Mouse (Mus musculus): ENCODE data around the gene Mfsd2b. TPM values are rescaled to one million over a fixed set of nuclear protein-coding genes. Genes with fewer than 3 reads are reported as not detected.
"Not testable (repeated sequence)": the region's sequence is repeated elsewhere in the genome, so short reads cannot be mapped to it uniquely, and the experiment has no call there.

The Mfsd2b gene
- 1.3 and 1.7 TPM in 2 replicates for polyA plus RNA-seq (2015; fragmentation: Nextera tagmentation; extraction: Ambion mirVana)

- Histone ChIP-seq H3K4me2 (ENCODE audit: low read depth, low read length) (peak within 1 kb of the TSS; percentile 84), H3K4me1 (ENCODE audit: control insufficient read depth, insufficient read depth, low read length) (peaks cover 16% of the 10 kb centered on the region), H3K27me3 (replicated peaks; ENCODE audit: control insufficient read depth, insufficient read depth, low read length) (no peaks in the 10 kb centered on the region), H3K4me3 (ENCODE audit: low read length) (peak within 1 kb of the TSS; percentile 34), H3K36me3 (ENCODE audit: control insufficient read depth, insufficient read depth, low read length) (0 out of 2 replicates have a peak, but pooled peaks cover 3% of the 10 kb centered on the region), H3K9ac (ENCODE audit: low read depth, low read length) (peak within 1 kb of the TSS; percentile 62), H3K9me3 (ENCODE audit: control insufficient read depth, low read length) (no peaks in the 10 kb centered on the region), H3K27ac (ENCODE audit: low read length) (no peak within 1 kb of the TSS)
- 3% methylated on average over 24 of the region's 24 CpGs for WGBS
- ATAC-seq = peak; percentile 94
These were observed at the start of gene Mfsd2b for GRCm38 (mm10) chr12:4874161-4874927. TSS of gene Mfsd2b (minus strand) at chr12:4874359.

- Histone ChIP-seq H3K9me3 (ENCODE audit: control insufficient read depth, low read length) (no peaks in the 10 kb centered on the region), H3K27ac (ENCODE audit: low read length) (peak overlapping the region; percentile 98), H3K4me1 (ENCODE audit: control insufficient read depth, insufficient read depth, low read length) (peaks cover 10% of the 10 kb centered on the region), H3K9ac (ENCODE audit: low read depth, low read length) (peak overlapping the region; percentile 100), H3K4me2 (ENCODE audit: low read depth, low read length) (peak overlapping the region; percentile 48), H3K27me3 (replicated peaks; ENCODE audit: control insufficient read depth, insufficient read depth, low read length) (no peaks in the 10 kb centered on the region), H3K4me3 (ENCODE audit: low read length) (peak overlapping the region; percentile 98), H3K36me3 (ENCODE audit: control insufficient read depth, insufficient read depth, low read length) (no peaks in the 10 kb centered on the region)
- 1% methylated on average over 39 of the region's 48 CpGs for whole genome bisulfite sequencing
- ATAC-seq = peak; percentile 55
These were observed 43.8 kb upstream of the Mfsd2b start for GRCm38 (mm10) chr12:4917805-4918591.

DNA sequence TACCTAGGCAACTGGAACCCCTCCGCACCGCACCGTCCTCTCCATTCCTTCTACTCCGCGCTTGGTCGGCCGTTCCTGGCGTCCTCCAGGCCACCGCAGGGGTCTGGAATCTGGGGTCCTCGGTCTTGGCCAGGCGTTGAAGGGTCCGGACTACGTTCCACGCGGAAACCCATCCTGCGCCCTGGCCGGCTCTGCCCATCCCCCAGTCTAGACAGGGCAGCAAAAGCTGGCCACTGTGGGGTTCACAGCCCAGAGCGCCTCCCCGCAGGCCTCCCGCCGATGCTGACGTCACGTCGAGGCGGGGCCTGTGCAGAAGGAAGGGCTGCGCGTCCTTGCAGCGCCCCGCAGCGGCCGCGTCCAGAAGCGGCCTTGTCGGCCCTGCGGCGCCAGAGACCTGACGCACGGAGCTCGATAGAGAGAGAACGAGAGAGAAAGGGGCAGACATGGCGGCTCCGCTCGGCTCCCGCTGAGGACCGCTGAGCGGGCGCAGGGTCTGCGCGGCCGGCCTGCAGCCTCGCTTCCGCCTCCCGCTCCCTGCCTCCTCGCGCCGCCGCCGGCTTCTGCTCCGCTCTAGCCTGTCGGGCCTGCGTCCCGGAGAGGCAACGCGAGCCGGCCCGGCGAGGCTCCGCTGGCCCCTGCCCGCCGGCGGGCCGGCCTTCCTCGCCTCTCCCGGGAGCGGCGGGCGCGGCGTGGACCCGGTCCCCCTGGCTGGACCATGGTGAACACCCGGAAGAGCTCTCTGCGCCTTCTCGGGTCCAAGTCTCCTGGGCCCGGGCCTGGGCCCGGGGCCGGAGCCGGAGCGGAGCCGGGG lies 43.0 kb upstream of the Mfsd2b start, which contains the start of gene Atad2b:
Gene Atad2b, plus strand, starts transcription at position 360 of the 811 bp plus-strand sequence.
- H3K4me1 ChIP-seq (ENCODE audit: control insufficient read depth, insufficient read depth, low read length) = peaks cover 10% of the 10 kb centered on the region
- H3K4me2 ChIP-seq (ENCODE audit: low read depth, low read length) = peak within 1 kb of the TSS; percentile 63
- peak within 1 kb of the TSS; percentile 100 for H3K9ac ChIP-seq (ENCODE audit: low read depth, low read length)
- no peaks in the 10 kb centered on the region for H3K27me3 ChIP-seq (replicated peaks; ENCODE audit: control insufficient read depth, insufficient read depth, low read length)
- under 1% methylated on average over 83 of the region's 89 CpGs for WGBS
- H3K9me3 ChIP-seq (ENCODE audit: control insufficient read depth, low read length) = no peaks in the 10 kb centered on the region
- H3K4me3 ChIP-seq (ENCODE audit: low read length) = peak within 1 kb of the TSS; percentile 98
- ATAC-seq = peak; percentile 98
- H3K36me3 ChIP-seq (ENCODE audit: control insufficient read depth, insufficient read depth, low read length) = no peaks in the 10 kb centered on the region
- H3K27ac ChIP-seq (ENCODE audit: low read length) = peak within 1 kb of the TSS; percentile 98

DNA sequence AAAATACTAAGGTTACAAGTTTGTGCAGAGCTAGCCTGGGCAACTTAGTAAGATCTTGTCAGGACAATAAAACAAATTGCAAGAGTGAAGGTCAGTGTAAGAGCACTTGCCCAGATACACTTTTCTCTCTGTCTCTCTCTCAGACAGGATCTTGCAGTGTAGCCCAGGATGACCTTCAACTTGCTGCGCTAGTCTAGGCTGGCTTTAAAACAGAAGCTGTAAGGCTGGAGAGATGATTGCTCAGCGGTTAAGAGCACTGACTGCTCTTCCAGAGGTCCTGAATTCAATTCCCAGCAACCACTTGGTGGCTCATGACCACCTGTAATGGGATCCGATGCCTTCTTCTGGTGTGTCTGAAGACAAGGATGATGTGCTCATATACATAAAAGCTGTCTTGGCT lies 40.8 kb upstream of the Mfsd2b start:
- Histone ChIP-seq H3K4me1 (ENCODE audit: control insufficient read depth, insufficient read depth, low read length) (peaks cover 10% of the 10 kb centered on the region), H3K9me3 (ENCODE audit: control insufficient read depth, low read length) (no peaks in the 10 kb centered on the region), H3K27me3 (replicated peaks; ENCODE audit: control insufficient read depth, insufficient read depth, low read length) (no peaks in the 10 kb centered on the region), H3K9ac (ENCODE audit: low read depth, low read length) (no peak overlapping the region), H3K4me2 (ENCODE audit: low read depth, low read length) (no peak overlapping the region), H3K36me3 (ENCODE audit: control insufficient read depth, insufficient read depth, low read length) (no peaks in the 10 kb centered on the region), H3K27ac (ENCODE audit: low read length) (no peak overlapping the region), H3K4me3 (ENCODE audit: low read length) (no peak overlapping the region)
- WGBS = 79% methylated on average over 3 of the region's 3 CpGs
- ATAC-seq = no peak

DNA sequence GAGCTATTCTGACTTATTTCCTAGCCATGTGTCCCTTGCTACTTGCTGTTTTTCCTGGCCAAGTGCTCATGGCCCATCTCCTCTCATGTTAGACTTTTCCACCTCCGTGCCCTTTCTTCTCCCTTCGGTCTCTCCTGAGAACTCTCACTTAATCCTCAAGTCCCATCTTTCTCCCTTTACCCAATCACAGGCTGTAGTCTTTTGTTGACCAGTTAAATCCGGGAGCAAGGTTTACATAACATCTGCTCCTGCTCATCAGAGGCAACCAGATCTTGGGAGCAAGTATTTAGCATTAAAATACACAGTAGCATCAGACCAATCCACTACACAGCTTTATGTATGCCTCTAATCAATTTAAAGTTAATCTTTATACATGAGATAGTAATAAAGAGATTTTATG lies 40.3 kb upstream of the Mfsd2b start:
- H3K9me3 ChIP-seq (ENCODE audit: control insufficient read depth, low read length) = no peaks in the 10 kb centered on the region
- no peak overlapping the region for H3K4me3 ChIP-seq (ENCODE audit: low read length)
- H3K27me3 ChIP-seq (replicated peaks; ENCODE audit: control insufficient read depth, insufficient read depth, low read length) = no peaks in the 10 kb centered on the region
- H3K36me3 ChIP-seq (ENCODE audit: control insufficient read depth, insufficient read depth, low read length) = no peaks in the 10 kb centered on the region
- H3K9ac ChIP-seq (ENCODE audit: low read depth, low read length) = no peak overlapping the region
- ATAC-seq = no peak
- H3K4me2 ChIP-seq (ENCODE audit: low read depth, low read length) = no peak overlapping the region
- WGBS = 50% methylated on average over 3 of the region's 3 CpGs
- H3K27ac ChIP-seq (ENCODE audit: low read length) = no peak overlapping the region
- H3K4me1 ChIP-seq (ENCODE audit: control insufficient read depth, insufficient read depth, low read length) = peaks cover 6% of the 10 kb centered on the region

DNA sequence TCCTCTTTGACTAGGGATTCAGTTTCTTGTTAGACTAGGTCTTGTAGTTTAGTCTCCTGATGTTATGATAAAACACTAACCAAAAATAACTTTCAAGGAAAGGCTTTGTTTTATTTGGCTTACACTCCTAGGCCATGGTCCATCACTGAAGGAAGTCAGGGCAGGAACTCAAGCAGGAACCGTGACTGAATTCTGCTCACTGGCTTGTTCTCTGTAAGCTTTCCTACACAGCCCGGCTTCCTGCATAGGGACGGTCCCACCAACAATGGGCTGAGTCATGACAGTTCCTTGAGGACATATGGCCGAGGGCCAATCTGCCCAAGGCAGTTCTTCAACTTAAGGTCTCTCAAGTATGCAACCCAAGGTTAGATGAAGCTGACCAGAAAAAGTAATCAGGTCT lies 37.6 kb upstream of the Mfsd2b start:
- 86% methylated on average over 4 of the region's 4 CpGs for WGBS
- Histone ChIP-seq H3K4me3 (ENCODE audit: low read length) (no peak overlapping the region), H3K36me3 (ENCODE audit: control insufficient read depth, insufficient read depth, low read length) (no peaks in the 10 kb centered on the region), H3K27ac (ENCODE audit: low read length) (no peak overlapping the region), H3K4me1 (ENCODE audit: control insufficient read depth, insufficient read depth, low read length) (peaks cover 2% of the 10 kb centered on the region; the same call in 1 of the 2 replicates), H3K9ac (ENCODE audit: low read depth, low read length) (no peak overlapping the region), H3K9me3 (ENCODE audit: control insufficient read depth, low read length) (no peaks in the 10 kb centered on the region), H3K27me3 (replicated peaks; ENCODE audit: control insufficient read depth, insufficient read depth, low read length) (no peaks in the 10 kb centered on the region), H3K4me2 (ENCODE audit: low read depth, low read length) (no peak overlapping the region)
- no peak for ATAC-seq

DNA sequence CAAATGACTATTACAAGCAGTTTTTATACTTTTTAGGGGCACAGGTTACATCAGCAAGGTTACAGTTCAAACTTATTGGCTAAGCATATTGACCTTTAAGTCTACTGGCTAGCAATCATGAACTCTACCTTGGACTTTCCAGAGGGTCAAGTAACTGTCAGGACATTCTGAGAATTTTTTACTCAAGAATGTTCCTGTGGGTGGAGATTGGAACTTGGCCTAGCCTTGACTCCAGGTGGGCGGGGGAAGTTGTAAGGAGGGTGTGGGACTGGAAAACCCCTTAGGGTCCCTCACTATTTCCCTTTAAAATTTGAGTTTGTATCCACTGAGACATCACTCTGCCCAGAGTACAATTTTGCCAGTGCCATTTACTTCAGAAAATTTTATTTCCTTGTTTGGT lies 36.3 kb upstream of the Mfsd2b start:
- not testable (repeated sequence) for H3K4me2 ChIP-seq (ENCODE audit: low read depth, low read length); ATAC-seq; H3K9me3 ChIP-seq (ENCODE audit: control insufficient read depth, low read length); H3K27me3 ChIP-seq (replicated peaks; ENCODE audit: control insufficient read depth, insufficient read depth, low read length); H3K4me3 ChIP-seq (ENCODE audit: low read length); H3K36me3 ChIP-seq (ENCODE audit: control insufficient read depth, insufficient read depth, low read length); H3K4me1 ChIP-seq (ENCODE audit: control insufficient read depth, insufficient read depth, low read length); H3K27ac ChIP-seq (ENCODE audit: low read length); H3K9ac ChIP-seq (ENCODE audit: low read depth, low read length)
- 90% methylated on average over 1 of the region's 1 CpGs for WGBS

GRCm38 (mm10) chr12:4908391-4908790 lies 34.2 kb upstream of the Mfsd2b start:
- H3K27ac ChIP-seq (ENCODE audit: low read length) = no peak overlapping the region
- H3K4me3 ChIP-seq (ENCODE audit: low read length) = no peak overlapping the region
- no peak overlapping the region for H3K9ac ChIP-seq (ENCODE audit: low read depth, low read length)
- no peaks in the 10 kb centered on the region for H3K36me3 ChIP-seq (ENCODE audit: control insufficient read depth, insufficient read depth, low read length)
- no peak for ATAC-seq
- no peak overlapping the region for H3K4me2 ChIP-seq (ENCODE audit: low read depth, low read length)
- no peaks in the 10 kb centered on the region for H3K27me3 ChIP-seq (replicated peaks; ENCODE audit: control insufficient read depth, insufficient read depth, low read length)
- H3K4me1 ChIP-seq (ENCODE audit: control insufficient read depth, insufficient read depth, low read length) = no peaks in the 10 kb centered on the region
- WGBS = 86% methylated on average over 7 of the region's 7 CpGs
- H3K9me3 ChIP-seq (ENCODE audit: control insufficient read depth, low read length) = no peaks in the 10 kb centered on the region

Measured in intestine, embryonic 16.5 days (tissue).